Mouse (Mus musculus): ENCODE results near the gene Safb. TPM values are rescaled to one million over a fixed set of nuclear protein-coding genes. Genes with fewer than 3 reads are reported as not detected.

Gene Safb
- 95.8 and 106 TPM in 2 replicates for polyA plus RNA-seq (2015; fragmentation: Nextera tagmentation; extraction: Ambion mirVana)

DNA sequence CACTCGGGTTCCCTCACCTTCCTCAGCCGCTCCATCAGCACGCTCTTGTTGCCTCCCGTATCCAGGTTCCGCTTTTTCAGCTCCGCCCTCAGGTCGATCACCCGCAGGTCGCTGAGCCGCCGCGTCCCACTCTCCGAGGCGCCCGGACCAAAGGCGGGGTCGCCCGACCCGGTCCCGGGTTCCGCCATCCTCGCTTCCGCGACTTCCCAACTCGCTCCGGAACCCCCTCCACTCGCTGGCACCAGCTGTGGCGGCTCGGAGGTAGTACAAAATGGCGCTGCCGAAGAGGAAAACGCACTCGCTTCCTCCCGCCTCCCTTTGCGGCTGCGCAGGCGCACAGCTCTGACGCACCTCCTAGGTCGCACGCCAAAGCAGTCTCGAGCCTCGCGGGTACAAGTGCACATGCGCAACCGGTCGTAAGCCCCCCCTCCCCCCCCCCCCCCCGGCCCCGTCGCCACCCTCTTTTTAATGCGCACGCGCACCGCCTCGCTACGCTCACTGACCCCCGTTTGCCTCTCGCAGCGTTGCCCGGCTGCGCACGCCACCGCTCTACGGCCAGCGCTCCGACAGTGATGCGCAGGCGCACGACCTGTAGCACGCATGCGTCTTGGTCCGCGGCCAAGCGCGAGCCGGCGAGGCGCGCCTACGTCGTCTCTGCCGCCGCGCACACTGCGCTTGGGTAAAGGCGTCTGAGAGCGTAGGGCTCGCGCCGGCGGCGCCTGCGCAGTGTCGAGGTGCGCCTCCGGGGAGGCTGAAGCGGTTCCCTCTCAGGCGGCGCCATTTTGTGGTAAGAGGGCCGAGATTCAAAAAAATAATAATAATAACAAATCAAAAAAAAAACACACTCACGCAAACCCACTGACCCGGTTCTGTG, at the start of gene Safb, which contains the start of gene Safb2:
Safb (plus strand) TSS at position 569 of the 874 bp plus-strand sequence.
Safb2 (minus strand) TSS at position 329 of the 874 bp plus-strand sequence.
- H3K4me1 ChIP-seq = peaks cover 38% of the 10 kb centered on the region
- WGBS = under 1% methylated on average over 88 of the region's 101 CpGs
- H3K4me2 ChIP-seq = peak within 1 kb of the TSS; percentile 78
- ATAC-seq (ENCODE audit: insufficient read depth, low FRiP score, low read depth) = peak; percentile 94
- peaks cover 40% of the 10 kb centered on the region for H3K36me3 ChIP-seq
- no peaks in the 10 kb centered on the region for H3K27me3 ChIP-seq (replicated peaks)
- H3K9ac ChIP-seq = peak within 1 kb of the TSS; percentile 89
- H3K9me3 ChIP-seq = no peaks in the 10 kb centered on the region
- H3K4me3 ChIP-seq (replicated peaks) = peak within 1 kb of the TSS; percentile 88
- peak within 1 kb of the TSS; percentile 97 for H3K27ac ChIP-seq

DNA sequence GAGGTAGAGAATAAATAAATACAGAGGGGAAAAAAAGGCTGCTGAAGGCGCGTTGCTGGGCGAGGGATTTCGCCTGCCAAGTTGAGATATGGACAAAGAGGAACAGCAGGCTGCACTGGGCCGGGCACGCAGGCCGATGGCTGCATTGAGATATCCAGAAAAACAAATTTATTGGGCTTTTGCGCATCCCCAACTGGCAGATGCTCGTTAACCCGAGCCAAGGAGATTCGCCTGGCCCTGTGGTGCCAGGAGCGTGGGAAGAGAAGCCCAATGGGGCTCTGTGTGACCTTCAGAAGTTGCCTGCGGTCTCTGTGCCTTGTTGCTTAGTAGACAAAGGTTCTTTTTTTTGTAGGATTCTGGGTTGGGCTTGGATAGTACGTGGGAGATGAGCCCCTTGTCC, 48.4 kb upstream of the Safb start:
- Histone ChIP-seq H3K9ac (no peak overlapping the region), H3K36me3 (no peaks in the 10 kb centered on the region), H3K4me1 (no peaks in the 10 kb centered on the region), H3K27ac (no peak overlapping the region), H3K9me3 (no peaks in the 10 kb centered on the region), H3K4me3 (replicated peaks) (no peak overlapping the region), H3K27me3 (replicated peaks) (no peaks in the 10 kb centered on the region), H3K4me2 (no peak overlapping the region)
- ATAC-seq (ENCODE audit: insufficient read depth, low FRiP score, low read depth) = no peak
- 57% methylated on average over 14 of the region's 14 CpGs for WGBS

DNA sequence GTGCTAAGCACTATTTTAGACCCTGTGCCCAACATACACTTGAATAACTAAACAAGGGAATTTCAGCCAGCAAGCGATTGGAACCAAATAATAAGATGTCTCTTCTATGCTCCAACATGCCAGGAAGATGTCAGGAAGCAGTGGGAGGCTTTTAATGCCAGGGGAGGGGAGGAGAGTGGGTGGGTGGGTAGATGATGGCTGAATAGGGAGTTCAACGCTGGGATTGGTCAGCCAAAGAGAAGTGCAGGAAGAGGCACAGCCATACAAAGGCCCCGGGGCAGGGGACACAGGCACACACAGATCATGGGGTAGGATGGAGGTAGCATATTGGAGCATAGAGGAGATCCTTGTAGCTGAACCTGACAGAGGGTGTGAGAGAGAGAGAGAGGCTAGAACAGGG, 47.8 kb upstream of the Safb start:
- no peak for ATAC-seq (ENCODE audit: insufficient read depth, low FRiP score, low read depth)
- Histone ChIP-seq H3K9ac (no peak overlapping the region), H3K9me3 (no peaks in the 10 kb centered on the region), H3K4me1 (no peaks in the 10 kb centered on the region), H3K27me3 (replicated peaks) (no peaks in the 10 kb centered on the region), H3K4me2 (no peak overlapping the region), H3K27ac (no peak overlapping the region), H3K36me3 (no peaks in the 10 kb centered on the region), H3K4me3 (replicated peaks) (no peak overlapping the region)
- 82% methylated on average over 3 of the region's 3 CpGs for WGBS

DNA sequence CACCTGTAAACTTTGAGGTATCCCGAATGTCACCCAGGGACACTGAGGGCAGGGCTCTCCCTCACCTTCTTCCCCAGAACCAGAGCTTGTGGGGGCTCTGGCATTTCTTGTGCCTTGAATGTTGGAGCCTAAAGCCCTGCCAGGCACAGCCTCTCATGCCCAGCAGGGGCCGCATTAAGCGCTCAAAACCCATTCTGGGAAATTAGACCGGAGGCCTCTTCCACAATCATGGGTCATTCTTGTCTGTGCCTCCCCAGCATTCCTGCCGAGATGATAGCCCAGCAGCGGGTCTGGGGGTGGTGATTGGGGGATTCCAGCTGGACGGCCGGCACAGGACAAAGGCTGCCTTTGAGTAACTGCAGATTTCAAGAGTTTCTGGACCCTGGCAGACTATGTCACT, 46.7 kb upstream of the Safb start:
- H3K9ac ChIP-seq = no peak overlapping the region
- no peaks in the 10 kb centered on the region for H3K9me3 ChIP-seq
- no peaks in the 10 kb centered on the region for H3K27me3 ChIP-seq (replicated peaks)
- H3K4me1 ChIP-seq = no peaks in the 10 kb centered on the region
- ATAC-seq (ENCODE audit: insufficient read depth, low FRiP score, low read depth) = no peak
- no peak overlapping the region for H3K4me2 ChIP-seq
- H3K4me3 ChIP-seq (replicated peaks) = no peak overlapping the region
- H3K27ac ChIP-seq = no peak overlapping the region
- H3K36me3 ChIP-seq = no peaks in the 10 kb centered on the region
- WGBS = 40% methylated on average over 8 of the region's 8 CpGs

DNA sequence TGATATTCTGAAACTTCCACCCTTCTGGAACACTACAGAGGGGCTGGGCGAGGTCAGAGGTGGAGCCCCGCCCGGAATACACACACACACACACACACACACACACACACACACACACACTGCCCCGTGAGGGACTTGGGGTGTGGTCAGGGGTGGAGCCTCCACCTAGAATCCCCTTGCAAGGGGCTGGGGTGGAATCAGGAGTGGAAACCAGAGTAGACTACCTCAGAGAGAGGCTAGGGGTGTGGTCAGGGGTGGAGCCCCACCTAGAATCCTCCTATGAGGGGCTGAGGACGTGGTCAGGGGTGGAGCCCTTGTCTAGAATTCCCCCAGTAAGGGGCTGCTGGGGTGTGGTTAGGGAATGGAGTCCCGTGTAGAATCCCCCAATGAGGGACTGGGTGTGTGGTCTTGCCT, 44.1 kb upstream of the Safb start:
- WGBS = 24% methylated on average over 6 of the region's 6 CpGs
- peak; percentile 74; the same call in 1 of the 2 replicates for ATAC-seq (ENCODE audit: insufficient read depth, low FRiP score, low read depth)
- no peak overlapping the region for H3K4me3 ChIP-seq (replicated peaks)

DNA sequence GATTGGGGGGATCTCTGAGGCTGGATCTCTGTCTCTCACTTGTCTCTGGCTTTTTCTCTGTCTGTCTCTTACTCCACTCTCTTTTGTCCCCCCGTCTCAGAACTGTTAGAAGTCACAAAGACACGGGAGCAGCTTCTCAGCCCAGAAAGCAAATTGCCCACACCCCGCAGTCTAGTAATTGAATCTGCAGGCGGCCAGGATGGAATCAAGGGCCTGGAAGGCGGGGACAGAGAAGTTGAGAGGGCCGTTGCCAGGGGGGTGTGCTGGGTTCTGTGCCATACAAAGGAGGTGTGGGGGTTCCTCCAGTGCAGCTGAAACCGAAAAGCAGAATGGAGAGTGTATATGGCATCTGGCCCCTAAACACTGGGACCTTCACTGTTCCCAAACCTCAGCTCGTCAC, 41.9 kb upstream of the Safb start:
- Histone ChIP-seq H3K36me3 (no peaks in the 10 kb centered on the region), H3K9me3 (no peaks in the 10 kb centered on the region), H3K4me3 (replicated peaks) (no peak overlapping the region), H3K27me3 (replicated peaks) (no peaks in the 10 kb centered on the region), H3K4me2 (no peak overlapping the region), H3K4me1 (no peaks in the 10 kb centered on the region), H3K9ac (no peak overlapping the region), H3K27ac (no peak overlapping the region)
- WGBS = 54% methylated on average over 8 of the region's 8 CpGs
- no peak for ATAC-seq (ENCODE audit: insufficient read depth, low FRiP score, low read depth)

More for the DNA sequence above, 44.1 kb upstream of the Safb start:
- no peak overlapping the region for H3K27ac ChIP-seq
- no peaks in the 10 kb centered on the region for H3K4me1 ChIP-seq
- no peak overlapping the region for H3K9ac ChIP-seq
- no peak overlapping the region for H3K4me2 ChIP-seq
- H3K36me3 ChIP-seq = no peaks in the 10 kb centered on the region
- H3K9me3 ChIP-seq = no peaks in the 10 kb centered on the region
- H3K27me3 ChIP-seq (replicated peaks) = no peaks in the 10 kb centered on the region

DNA sequence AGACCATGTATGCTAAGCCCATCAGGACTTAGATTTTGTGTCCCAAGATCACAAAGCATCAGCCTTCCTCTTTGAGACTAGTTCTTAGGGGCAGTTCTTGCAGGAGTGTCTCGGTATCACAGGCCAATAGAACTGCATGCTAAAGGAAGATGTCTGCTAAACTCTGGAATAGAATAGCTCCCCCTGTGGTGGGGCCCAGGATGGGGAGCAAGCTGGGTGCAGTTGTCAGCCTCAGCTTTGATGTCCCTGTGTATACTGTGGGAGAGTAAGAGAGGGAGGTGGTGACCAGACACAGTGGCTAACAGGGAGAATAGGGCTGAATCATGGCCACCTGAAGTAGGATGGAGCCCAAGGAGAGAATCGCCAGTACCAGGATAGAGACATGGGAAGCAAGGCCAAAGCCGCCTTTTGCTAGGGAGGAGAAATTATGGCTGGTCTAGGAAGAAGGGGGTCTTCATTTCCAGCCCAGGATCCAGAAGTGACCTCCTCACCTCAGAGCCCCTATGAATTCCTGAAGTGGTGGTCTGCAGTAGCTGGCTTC, 40.9 kb upstream of the Safb start:
- Histone ChIP-seq H3K4me2 (no peak overlapping the region), H3K4me1 (no peaks in the 10 kb centered on the region), H3K27ac (no peak overlapping the region), H3K4me3 (replicated peaks) (no peak overlapping the region), H3K9ac (no peak overlapping the region), H3K9me3 (no peaks in the 10 kb centered on the region), H3K27me3 (replicated peaks) (no peaks in the 10 kb centered on the region), H3K36me3 (no peaks in the 10 kb centered on the region)
- WGBS = 78% methylated on average over 3 of the region's 3 CpGs
- no peak for ATAC-seq (ENCODE audit: insufficient read depth, low FRiP score, low read depth)

DNA sequence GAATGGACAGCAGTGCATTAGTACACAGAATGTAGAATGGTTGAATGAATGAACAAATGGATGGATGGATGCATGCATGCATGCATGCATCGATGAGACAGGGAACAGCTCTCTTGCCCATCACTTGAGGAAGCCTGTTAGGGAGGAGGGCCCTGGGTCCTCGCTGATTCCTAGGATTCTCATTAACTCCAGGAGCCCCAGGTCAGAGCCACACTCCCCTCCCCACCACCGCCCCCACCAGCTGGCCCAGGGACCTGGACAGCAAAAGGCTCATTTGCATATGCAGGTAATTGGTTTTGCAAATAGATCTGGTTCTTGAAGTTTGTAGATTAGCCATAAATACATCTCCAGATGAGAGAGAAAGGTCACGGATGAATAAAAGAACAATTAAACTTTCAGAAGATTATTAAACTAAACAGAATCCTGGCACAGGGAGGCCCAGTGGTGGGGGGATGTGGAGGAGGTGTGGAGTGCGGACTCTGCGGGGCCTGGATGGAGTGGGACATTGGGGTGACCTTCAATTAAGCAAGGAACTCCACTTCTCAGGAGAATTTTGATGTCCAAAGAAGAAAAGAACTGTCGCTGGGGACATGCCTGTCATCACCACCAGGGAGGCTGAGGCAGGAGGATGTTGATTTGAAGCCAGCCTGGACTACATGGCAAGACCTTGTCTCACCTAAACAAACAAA, 39.8 kb upstream of the Safb start:
- H3K27me3 ChIP-seq (replicated peaks) = no peaks in the 10 kb centered on the region
- no peak overlapping the region for H3K4me3 ChIP-seq (replicated peaks)
- no peaks in the 10 kb centered on the region for H3K4me1 ChIP-seq
- H3K9ac ChIP-seq = no peak overlapping the region
- 72% methylated on average over 7 of the region's 7 CpGs for WGBS
- H3K4me2 ChIP-seq = no peak overlapping the region
- H3K36me3 ChIP-seq = no peaks in the 10 kb centered on the region
- H3K9me3 ChIP-seq = no peaks in the 10 kb centered on the region
- no peak for ATAC-seq (ENCODE audit: insufficient read depth, low FRiP score, low read depth)
- no peak overlapping the region for H3K27ac ChIP-seq

DNA sequence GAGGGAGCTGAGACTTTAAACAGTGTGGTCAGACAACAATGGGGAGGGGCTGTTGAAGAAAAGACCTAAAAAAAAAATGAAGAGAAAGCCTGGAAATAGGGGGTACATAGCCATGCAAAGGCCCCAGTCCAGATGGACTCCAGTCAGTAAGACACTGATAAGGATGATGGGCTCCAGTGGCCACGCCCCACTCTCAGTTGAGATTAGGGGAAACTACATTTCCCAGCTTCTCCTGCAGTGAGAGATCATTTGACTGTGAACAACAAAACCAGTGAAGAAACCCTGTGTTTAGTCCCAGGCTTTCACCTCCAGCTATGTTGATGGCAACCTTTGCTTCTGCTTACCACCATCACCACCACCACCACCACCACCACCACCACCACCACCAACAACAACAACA, 38.7 kb upstream of the Safb start:
- H3K27me3 ChIP-seq (replicated peaks) = no peaks in the 10 kb centered on the region
- no peak overlapping the region for H3K4me3 ChIP-seq (replicated peaks)
- 80% methylated on average over 1 of the region's 1 CpGs for WGBS
- no peaks in the 10 kb centered on the region for H3K4me1 ChIP-seq
- no peak overlapping the region for H3K9ac ChIP-seq
- no peak overlapping the region for H3K4me2 ChIP-seq
- ATAC-seq (ENCODE audit: insufficient read depth, low FRiP score, low read depth) = no peak
- H3K9me3 ChIP-seq = no peaks in the 10 kb centered on the region
- H3K27ac ChIP-seq = no peak overlapping the region
- no peaks in the 10 kb centered on the region for H3K36me3 ChIP-seq

DNA sequence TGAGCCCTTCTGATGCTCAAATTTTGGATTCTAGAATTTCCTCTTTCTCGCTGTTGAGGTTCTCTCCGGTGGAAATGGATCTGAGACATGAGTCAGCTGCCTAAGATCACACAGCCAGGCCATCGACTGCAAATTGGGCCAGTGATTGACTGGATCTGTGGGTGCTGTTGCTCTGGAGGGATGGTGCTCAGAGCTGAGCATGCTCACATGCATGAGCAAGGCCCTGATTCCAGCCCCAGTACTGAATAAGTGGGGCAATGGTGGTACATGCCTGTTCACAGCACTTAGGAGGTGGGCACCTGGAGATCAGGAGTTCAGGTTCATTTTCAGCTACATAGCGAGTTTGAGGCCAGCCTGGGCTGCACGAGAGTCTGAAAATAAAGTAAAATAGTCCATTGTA, 38.0 kb upstream of the Safb start:
- Histone ChIP-seq H3K27me3 (replicated peaks) (no peaks in the 10 kb centered on the region), H3K9me3 (no peaks in the 10 kb centered on the region), H3K9ac (no peak overlapping the region), H3K4me3 (replicated peaks) (no peak overlapping the region), H3K27ac (no peak overlapping the region), H3K4me1 (no peaks in the 10 kb centered on the region), H3K36me3 (no peaks in the 10 kb centered on the region), H3K4me2 (no peak overlapping the region)
- no peak for ATAC-seq (ENCODE audit: insufficient read depth, low FRiP score, low read depth)
- 83% methylated on average over 5 of the region's 5 CpGs for WGBS

DNA sequence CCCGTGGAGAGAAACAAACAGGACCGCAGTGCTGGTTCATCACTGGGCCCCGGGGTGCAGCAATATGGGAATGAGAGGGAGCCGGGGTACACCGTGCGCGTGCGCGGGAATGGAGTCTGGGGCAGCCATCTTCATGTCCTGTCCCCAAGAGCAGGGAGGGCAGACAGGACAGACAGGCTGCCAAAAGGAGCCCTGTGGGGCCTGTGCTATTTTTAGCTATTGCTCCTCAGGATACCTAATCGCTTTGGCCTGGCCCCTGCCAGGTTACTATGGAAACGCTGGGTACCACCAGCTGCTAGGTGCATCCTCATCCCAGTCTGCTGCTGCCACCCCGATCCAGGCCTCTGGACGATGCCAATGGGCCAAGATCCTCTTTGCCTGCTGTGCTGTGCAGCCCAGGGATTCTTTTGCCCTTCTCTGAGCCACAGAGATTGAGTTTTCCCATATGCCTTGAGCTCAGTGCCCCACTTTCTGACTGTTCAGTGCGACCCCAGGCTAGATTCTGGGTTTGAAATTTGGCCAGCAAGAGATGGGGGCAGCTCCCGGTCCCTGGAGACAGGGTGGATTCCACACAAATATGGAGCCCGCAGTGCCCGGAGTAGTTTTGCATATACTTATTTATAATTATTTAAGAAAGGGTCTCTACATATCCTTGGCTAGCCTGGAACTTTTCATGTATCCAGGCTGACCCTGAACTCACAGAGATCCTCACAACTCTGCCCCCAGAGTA, 37.3 kb upstream of the Safb start:
- Histone ChIP-seq H3K9me3 (no peaks in the 10 kb centered on the region), H3K4me3 (replicated peaks) (no peak overlapping the region), H3K27ac (no peak overlapping the region), H3K4me1 (no peaks in the 10 kb centered on the region), H3K27me3 (replicated peaks) (no peaks in the 10 kb centered on the region), H3K4me2 (no peak overlapping the region), H3K36me3 (no peaks in the 10 kb centered on the region), H3K9ac (no peak overlapping the region)
- ATAC-seq (ENCODE audit: insufficient read depth, low FRiP score, low read depth) = no peak
- 66% methylated on average over 17 of the region's 17 CpGs for WGBS
